Mouse (Mus musculus) layer of hippocampus, adult 9-11 months (tissue): ENCODE data around the gene Trmo.

Experiments used
- DNase-seq: peaks from one replicate; pipeline ENCODE4 v3.0.0; 2022

Trmo gene

DNA sequence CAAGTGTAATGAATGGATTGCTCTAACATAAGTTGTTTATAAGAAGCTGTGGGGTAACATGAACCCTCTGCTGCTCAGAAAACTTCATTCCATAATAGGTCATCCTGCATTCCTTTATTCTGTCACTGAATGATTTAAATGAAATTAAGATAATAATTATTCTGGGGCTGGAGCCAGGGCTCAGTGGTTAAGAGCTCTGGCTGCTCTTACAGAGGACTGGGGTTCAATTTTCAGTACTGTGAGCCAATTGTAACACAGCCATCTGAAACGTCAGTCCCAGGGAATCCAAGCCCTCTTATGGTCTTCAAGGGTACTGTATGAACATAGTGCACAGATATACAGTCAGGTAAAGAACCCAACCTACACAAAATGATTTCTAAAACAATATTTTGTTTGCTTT, 53.4 kb downstream of the Trmo start:
- no peak for DNase-seq

DNA sequence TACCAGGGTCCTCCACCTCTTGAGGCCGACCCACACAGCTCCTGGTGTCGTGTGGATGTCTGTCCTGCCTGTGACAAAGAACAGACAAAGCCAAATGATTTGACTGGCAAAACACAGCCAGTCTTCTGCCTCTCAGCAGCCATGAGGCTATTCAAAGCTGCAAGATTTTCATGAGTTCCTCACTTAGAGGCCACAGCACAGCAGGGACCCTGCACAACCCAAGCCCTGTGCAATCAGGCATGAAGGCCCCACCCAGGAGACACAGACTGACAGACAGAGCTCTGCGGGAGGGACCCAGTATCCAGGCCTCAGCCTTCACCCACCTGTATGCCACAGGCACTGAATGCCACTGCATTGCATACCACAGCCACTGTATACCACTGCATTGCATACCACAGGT, 60.3 kb downstream of the Trmo start:
- DNase-seq = no peak
